Mouse (Mus musculus): ENCODE measurements around the gene 1700020L24Rik. TPM values are rescaled to one million over a fixed set of nuclear protein-coding genes. Genes with fewer than 3 reads are reported as not detected.

The 1700020L24Rik gene
- polyA plus RNA-seq (2012; rRNA removed; ENCODE audit: low replicate concordance), result 2.4 and 3.0 TPM in 2 replicates

DNA sequence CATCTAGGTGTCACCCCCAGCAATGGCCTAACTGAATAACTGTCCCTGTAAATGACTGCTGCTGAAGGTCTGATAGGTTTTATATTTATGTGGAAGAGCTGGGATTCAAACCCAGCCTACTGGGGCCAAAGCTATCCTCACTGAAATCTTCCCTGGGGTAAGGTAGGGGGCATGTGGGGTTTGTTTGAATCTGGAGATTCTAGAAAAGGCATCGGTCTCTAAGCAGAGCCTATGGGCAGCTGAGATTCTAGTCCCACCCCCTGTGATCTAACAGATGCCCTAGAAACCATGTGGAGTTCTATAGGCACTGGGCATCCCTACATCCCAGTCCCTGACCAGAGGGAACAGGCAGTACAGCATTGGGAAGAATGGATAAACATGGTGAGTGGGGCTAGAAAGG lies at the start of gene 1700020L24Rik:
1700020L24Rik (plus strand) TSS at position 301 of the 400 bp plus-strand sequence.

DNA sequence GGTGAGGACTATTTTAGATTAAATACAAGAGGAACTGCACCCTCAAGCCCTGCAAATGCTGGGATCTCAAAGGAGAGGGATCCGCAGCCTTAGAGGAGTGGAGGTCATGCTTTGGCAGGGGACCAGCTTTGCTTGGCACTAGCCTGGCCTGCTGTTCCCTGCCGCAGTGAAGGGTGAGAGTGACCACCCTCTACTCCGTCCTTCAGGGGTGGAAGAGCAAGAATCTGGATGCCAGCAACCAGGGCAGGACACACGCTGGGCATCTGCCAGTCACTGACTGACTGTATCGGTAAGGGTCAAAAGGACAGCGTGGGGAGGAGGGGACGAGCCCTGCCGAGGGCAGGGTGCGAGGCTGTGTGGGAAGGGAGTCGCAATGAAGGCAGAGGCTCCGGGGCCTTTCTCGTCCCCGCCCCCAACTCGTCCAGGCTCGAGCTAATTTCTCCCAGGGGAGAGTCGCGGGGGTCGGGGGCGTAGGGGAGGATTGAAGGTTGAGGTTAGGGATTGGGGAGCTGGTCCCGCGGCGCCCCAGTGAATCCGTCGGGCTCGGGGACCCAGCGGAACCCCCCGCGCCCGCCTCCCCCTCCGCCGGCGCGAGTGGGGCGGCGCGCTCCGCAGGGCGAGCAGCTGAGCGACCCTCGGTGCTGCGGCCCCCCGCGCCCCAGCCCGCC lies 28.3 kb upstream of the 1700020L24Rik start, which contains the start of gene Rasl10b:
Rasl10b (plus strand) TSS at position 51 of the 668 bp plus-strand sequence.

DNA sequence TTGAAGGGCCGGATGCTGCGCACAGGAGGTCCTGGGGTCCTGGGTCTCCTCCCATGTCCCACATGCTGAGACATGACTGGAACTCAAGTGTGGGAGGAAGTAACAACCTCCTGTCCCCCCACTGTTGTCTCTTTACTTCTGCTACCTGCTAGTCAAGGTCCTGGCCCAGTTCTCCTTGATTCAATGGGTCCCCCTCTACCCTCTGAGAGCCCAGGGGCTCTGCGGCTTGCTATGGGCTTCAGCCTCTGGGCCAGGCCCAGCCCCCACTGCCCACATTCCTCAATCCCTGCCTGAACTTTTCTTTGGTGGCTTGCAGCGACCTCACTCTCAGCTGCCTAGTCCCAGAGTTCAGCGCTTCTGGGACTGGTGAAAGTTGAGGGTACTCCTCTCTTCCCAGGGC lies 8.1 kb upstream of the 1700020L24Rik start, which contains the start of gene Gas2l2:
Gas2l2 (minus strand) TSS at position 101 of the 400 bp plus-strand sequence.

DNA sequence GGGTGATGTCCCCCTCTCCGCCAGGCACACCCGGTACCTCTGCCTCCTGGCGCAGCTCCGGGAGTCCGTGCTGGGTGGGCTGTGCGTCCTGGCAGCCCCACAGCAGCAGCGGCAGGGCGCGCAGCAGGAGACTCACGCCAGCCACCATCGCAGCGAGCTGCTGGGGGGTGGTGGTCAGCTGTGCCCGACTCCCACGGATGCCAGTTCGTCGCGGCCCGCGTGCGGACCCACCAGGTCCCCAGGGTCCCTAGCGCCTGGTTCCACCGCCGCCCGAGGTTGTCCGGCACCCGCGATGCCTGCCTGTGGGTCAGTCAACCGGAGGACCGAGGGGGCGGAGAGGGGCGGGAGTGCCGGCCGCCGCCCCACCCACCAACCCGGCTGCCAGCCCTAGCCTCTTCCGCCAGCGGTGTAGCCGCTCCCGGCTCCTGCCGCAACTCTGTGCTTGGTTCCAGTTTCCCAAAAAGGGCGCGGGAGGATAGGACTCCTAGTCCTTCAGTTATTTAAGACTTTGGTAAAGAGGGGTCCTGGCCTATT lies 25.3 kb downstream of the 1700020L24Rik start, which contains the start of gene Mmp28:
Mmp28 (minus strand) TSS at position 361 of the 534 bp plus-strand sequence.

DNA sequence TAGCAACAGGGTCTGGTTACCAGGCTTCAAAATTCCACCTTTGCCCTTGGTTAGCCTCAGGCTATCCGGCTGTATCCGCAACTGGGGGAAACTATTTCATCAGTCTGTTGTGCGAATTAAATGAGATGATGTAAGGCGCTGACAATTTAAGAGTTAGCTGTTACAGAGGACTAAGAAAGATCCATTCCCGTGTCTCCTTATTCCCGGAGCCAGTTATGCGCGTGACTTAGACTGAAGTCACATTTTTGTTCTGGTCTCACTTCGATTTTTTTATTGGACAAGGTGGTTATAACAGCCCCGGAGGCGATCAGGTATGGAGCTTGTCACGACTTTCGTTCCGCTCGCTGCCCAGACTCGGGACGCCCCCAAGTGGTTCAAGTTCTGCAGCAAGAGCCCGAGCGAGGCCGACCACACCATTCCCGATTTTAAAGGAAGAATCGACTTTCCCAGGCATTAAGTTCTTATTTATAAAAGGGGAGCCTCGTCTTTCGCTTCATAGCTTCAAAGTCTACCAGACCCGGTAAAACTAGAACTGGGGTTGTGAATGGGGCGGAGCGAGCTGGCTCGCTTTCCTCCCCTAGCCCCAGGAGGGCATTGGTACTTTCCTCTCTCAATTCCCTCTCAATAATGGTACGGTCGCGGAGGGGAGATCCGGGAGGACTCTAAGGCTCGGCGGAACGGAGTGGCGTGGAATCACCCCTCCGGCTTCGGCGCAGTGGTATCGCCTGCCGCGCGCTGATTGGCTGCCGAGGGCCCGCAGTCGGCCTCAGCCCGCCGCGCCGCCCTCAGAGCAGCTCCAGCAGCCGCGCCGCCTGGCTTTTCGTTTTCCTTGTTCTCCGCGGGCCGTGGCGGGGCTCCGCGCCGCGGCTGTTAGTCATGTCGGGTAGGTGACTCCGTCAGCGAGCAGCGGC lies 35.1 kb downstream of the 1700020L24Rik start, which contains the start of gene Taf15:
Taf15 (plus strand) TSS at position 763 of the 911 bp plus-strand sequence.

Other genes starting within 250 kb of the 1700020L24Rik start
- gene Slfn3, start 246.3 kb upstream of the 1700020L24Rik start, polyA plus RNA-seq (2012; rRNA removed; ENCODE audit: low replicate concordance), result 0.33 and 1.1 TPM in 2 replicates
- gene Slfn14, start 151.0 kb upstream of the 1700020L24Rik start, polyA plus RNA-seq (2012; rRNA removed; ENCODE audit: low replicate concordance), result not detected in 2 replicates
- gene Ap2b1, start 138.7 kb upstream of the 1700020L24Rik start, polyA plus RNA-seq (2012; rRNA removed; ENCODE audit: low replicate concordance), result 26.6 and 43.4 TPM in 2 replicates
- gene Pex12, start 135.1 kb upstream of the 1700020L24Rik start, polyA plus RNA-seq (2012; rRNA removed; ENCODE audit: low replicate concordance), result 9.1 and 11.3 TPM in 2 replicates
- gene Rasl10b, start 28.5 kb upstream of the 1700020L24Rik start, polyA plus RNA-seq (2012; rRNA removed; ENCODE audit: low replicate concordance), result 0.68 and 0.70 TPM in 2 replicates
- gene Gas2l2, start 8.2 kb upstream of the 1700020L24Rik start, polyA plus RNA-seq (2012; rRNA removed; ENCODE audit: low replicate concordance), result 0.04 TPM in 1 of 2 replicates, not detected in the other
- 16.7 and 33.4 TPM in 2 replicates for gene Mmp28, start 25.4 kb downstream of the 1700020L24Rik start, polyA plus RNA-seq (2012; rRNA removed; ENCODE audit: low replicate concordance)
- 4.1 and 5.1 TPM in 2 replicates for gene Taf15, start 35.4 kb downstream of the 1700020L24Rik start, polyA plus RNA-seq (2012; rRNA removed; ENCODE audit: low replicate concordance)
- 0.19 TPM in 2 replicates for gene Heatr9, start 84.5 kb downstream of the 1700020L24Rik start, polyA plus RNA-seq (2012; rRNA removed; ENCODE audit: low replicate concordance)
- gene Ccl5, start 92.8 kb downstream of the 1700020L24Rik start, polyA plus RNA-seq (2012; rRNA removed; ENCODE audit: low replicate concordance), result 640 and 1,485 TPM in 2 replicates
- 8.7 and 25.6 TPM in 2 replicates for gene Ccl9, start 141.0 kb downstream of the 1700020L24Rik start, polyA plus RNA-seq (2012; rRNA removed; ENCODE audit: low replicate concordance)
- gene Ccl6, start 155.4 kb downstream of the 1700020L24Rik start, polyA plus RNA-seq (2012; rRNA removed; ENCODE audit: low replicate concordance), result 31.5 and 59.5 TPM in 2 replicates
- not detected in 2 replicates for gene Rpl9-ps1, start 207.9 kb downstream of the 1700020L24Rik start, polyA plus RNA-seq (2012; rRNA removed; ENCODE audit: low replicate concordance)
- 3.1 and 4.3 TPM in 2 replicates for gene Ccl3, start 211.7 kb downstream of the 1700020L24Rik start, polyA plus RNA-seq (2012; rRNA removed; ENCODE audit: low replicate concordance)
- 2.5 and 3.8 TPM in 2 replicates for gene Ccl4, start 224.9 kb downstream of the 1700020L24Rik start, polyA plus RNA-seq (2012; rRNA removed; ENCODE audit: low replicate concordance)